Mouse (Mus musculus): ENCODE results near the gene Frs2. TPM values are rescaled to one million over a fixed set of nuclear protein-coding genes. Genes with fewer than 3 reads are reported as not detected.

Frs2 gene
- total and polyA plus RNA-seq, 2 experiments from 2014 or later, result 17.3 to 20.3 TPM

DNA sequence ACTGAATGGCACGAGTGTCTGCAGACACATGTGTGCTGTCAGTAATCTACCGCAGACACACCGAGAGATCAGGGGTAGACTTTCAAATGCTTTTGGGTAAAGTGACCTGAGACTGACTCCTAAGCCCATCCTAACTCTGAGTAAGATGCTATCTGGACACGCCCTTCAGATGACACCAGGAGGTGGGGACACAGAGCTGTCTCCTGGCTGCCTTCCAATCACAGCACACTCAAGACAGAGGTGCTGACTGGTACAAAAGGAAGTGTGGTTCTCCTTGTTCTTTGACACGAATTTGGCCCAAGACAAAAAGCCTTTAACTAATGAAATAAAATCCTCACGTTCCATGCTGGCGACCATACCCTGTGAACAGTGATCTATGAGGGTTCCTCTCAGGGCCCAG is 75.2 kb downstream of the Frs2 start:
- DNase-seq (ENCODE audit: low spot score), result no peak
- Histone ChIP-seq H3K27me3 (ENCODE audit: insufficient read depth, low read length) (no peaks in the 10 kb centered on the region), H3K4me2 (ENCODE audit: low read depth, low read length, poor library complexity, severe bottlenecking) (no peak overlapping the region), H3K9ac (replicated peaks; ENCODE audit: low read length, poor library complexity, severe bottlenecking) (no peak overlapping the region), H3K27ac (ENCODE audit: low read depth, low read length) (no peak overlapping the region), H3K9me3 (ENCODE audit: low read length) (no peaks in the 10 kb centered on the region), H3K4me3 (ENCODE audit: low read depth, low read length) (no peak overlapping the region), H3K36me3 (ENCODE audit: insufficient read depth, low read length) (peaks cover 37% of the 10 kb centered on the region), H3K4me1 (ENCODE audit: insufficient read depth, low read length) (no peaks in the 10 kb centered on the region)
- WGBS, result 85% methylated on average over 7 of the region's 7 CpGs
- no peak for ATAC-seq (ENCODE audit: low FRiP score)
- TF ChIP-seq CTCF (IDR thresholded peaks at IDR 0.05), result no peak

DNA sequence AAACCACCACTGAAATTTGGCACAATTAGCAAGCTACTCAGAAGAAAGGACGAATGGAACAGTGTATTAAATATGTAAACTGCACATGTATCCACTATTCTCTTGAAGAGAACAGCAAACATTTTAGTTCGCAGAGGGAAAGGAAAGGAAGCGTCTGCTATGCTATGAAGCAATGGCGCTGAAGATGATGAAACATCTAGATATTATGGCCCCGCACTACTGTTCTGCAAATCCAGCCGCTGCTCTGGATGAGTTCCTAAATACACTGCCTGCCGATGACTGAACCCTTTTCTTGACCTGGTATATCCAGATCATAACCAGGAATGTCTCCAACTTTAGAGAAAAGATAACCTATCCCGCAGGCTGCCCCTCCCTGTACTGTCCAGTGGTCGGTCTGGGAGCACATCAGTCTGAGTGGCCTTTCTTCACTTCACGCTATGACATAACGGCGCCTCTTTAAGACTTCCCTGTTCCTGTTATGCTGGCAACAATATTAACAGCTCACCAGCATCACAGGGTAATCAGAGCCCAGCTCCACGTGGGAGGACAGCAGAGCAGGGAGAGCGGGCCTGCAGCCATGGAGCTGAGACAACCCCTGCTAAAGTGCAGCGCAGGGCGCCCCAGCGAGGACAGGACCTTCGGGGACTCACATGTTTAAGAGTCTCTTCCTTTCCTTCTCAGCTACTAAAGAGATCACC is 76.0 kb downstream of the Frs2 start:
- no peak for DNase-seq (ENCODE audit: low spot score)
- peaks cover 34% of the 10 kb centered on the region for H3K36me3 ChIP-seq (ENCODE audit: insufficient read depth, low read length)
- no peak overlapping the region for H3K4me2 ChIP-seq (ENCODE audit: low read depth, low read length, poor library complexity, severe bottlenecking)
- no peak overlapping the region for H3K9ac ChIP-seq (replicated peaks; ENCODE audit: low read length, poor library complexity, severe bottlenecking)
- ATAC-seq (ENCODE audit: low FRiP score), result no peak
- H3K9me3 ChIP-seq (ENCODE audit: low read length), result no peaks in the 10 kb centered on the region
- no peaks in the 10 kb centered on the region for H3K4me1 ChIP-seq (ENCODE audit: insufficient read depth, low read length)
- TF ChIP-seq CTCF (IDR thresholded peaks at IDR 0.05), result no peak
- 92% methylated on average over 18 of the region's 18 CpGs for WGBS
- no peak overlapping the region for H3K27ac ChIP-seq (ENCODE audit: low read depth, low read length)
- no peaks in the 10 kb centered on the region for H3K27me3 ChIP-seq (ENCODE audit: insufficient read depth, low read length)
- H3K4me3 ChIP-seq (ENCODE audit: low read depth, low read length), result no peak overlapping the region

DNA sequence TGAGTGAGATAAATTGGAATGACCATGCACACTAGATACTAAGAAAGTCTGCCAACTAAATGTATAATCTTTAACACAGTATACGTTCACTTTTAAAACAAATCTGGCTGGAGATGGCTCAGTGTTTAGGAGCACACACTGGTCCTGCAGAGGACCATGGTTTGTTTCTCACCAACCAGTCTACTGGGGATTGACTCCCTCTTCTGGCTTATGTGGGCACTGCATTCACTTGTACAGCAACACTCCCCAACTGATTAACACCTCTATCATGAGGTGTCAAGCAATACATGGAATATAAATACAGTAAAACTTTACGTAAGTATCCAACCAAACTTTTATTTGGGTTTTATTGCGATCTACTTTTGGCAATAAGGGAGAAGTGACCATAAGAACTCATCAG is 79.2 kb downstream of the Frs2 start:
- no peak for ATAC-seq (ENCODE audit: low FRiP score)
- WGBS, result over 99% methylated on average over 3 of the region's 3 CpGs

DNA sequence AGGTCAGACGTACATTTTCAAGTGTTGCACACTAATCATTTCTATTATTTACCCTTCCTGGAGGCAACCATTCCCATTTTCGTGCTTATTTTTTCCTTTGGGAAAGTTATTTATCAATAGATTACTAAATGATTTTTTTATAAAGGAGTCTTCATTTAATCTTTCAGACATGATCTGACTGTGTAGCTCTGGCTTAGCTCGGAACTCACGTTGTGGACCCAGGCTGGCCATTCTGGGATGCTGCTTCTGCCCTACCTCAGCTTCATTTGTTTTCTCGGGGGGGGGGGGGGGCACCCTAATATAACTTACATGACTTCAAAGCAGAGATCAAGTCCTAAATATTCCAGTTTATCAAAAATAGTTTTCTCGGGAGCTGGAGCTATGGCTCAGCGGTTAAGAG is 84.3 kb downstream of the Frs2 start:
- Histone ChIP-seq H3K4me2 (ENCODE audit: low read depth, low read length, poor library complexity, severe bottlenecking) (peak overlapping the region; percentile 40), H3K36me3 (ENCODE audit: insufficient read depth, low read length) (peaks cover 22% of the 10 kb centered on the region), H3K27ac (ENCODE audit: low read depth, low read length) (peak overlapping the region; percentile 44; the same call in 1 of the 2 replicates), H3K4me1 (ENCODE audit: insufficient read depth, low read length) (no peaks in the 10 kb centered on the region), H3K9ac (replicated peaks; ENCODE audit: low read length, poor library complexity, severe bottlenecking) (peak overlapping the region; percentile 83; the same call in 1 of the 2 replicates), H3K27me3 (ENCODE audit: insufficient read depth, low read length) (no peaks in the 10 kb centered on the region), H3K4me3 (ENCODE audit: low read depth, low read length) (peak overlapping the region; percentile 97), H3K9me3 (ENCODE audit: low read length) (no peaks in the 10 kb centered on the region)
- no peak for TF ChIP-seq CTCF (IDR thresholded peaks at IDR 0.05)
- DNase-seq (ENCODE audit: low spot score), result no peak
- 9% methylated on average over 7 of the region's 7 CpGs for WGBS
- ATAC-seq (ENCODE audit: low FRiP score), result peak; percentile 61; the same call in 1 of the 2 replicates

More for the DNA sequence above, 79.2 kb downstream of the Frs2 start:
- Histone ChIP-seq H3K4me2 (ENCODE audit: low read depth, low read length, poor library complexity, severe bottlenecking) (no peak overlapping the region), H3K4me3 (ENCODE audit: low read depth, low read length) (no peak overlapping the region), H3K4me1 (ENCODE audit: insufficient read depth, low read length) (no peaks in the 10 kb centered on the region), H3K36me3 (ENCODE audit: insufficient read depth, low read length) (peaks cover 20% of the 10 kb centered on the region), H3K27ac (ENCODE audit: low read depth, low read length) (no peak overlapping the region), H3K9me3 (ENCODE audit: low read length) (no peaks in the 10 kb centered on the region), H3K9ac (replicated peaks; ENCODE audit: low read length, poor library complexity, severe bottlenecking) (no peak overlapping the region), H3K27me3 (ENCODE audit: insufficient read depth, low read length) (no peaks in the 10 kb centered on the region)
- DNase-seq (ENCODE audit: low spot score), result no peak
- TF ChIP-seq CTCF (IDR thresholded peaks at IDR 0.05), result peak; percentile 42

DNA sequence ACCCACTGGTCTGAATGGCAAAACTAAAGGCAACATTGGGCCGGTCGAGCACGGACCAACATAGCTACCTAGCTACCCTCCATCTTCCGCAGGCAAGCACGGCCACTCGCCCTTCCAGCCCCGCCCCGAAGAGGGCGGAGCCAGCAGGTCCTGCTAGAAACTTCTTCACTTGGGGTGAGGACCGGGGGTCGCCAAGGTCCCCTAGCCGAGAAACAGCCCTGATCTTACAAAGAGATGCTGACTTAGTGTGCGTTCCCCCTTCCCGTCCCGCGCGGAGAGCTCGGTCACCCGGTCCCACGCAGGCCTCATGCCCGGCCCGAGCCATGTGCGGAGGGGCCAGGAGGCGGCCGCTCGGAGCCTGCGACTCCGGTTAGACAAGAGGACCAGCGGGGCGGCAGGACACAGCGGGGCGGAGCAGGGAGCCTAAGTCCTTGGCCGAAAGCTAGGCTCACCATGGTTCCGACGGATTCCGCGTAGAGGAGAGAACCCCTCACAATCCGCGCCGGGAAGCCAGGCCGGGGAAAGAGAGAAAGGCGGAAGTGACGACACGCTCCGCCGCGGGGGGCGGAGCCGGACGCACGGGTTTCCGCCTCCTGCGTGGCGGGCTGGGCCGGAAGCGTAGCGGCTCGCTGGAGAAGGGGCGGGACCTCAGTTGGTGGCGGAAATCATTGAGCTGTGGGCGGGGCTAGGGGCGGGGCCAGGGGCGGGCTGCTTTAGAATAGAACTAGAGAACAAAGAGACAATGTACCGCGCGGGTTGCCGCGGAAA is 84.9 kb downstream of the Frs2 start, which contains the start of gene Cct2:
Cct2 (minus strand) TSS at position 561 of the 768 bp plus-strand sequence.
- WGBS, result 0% methylated on average over 68 of the region's 68 CpGs
- Histone ChIP-seq H3K4me3 (ENCODE audit: low read depth, low read length) (peak within 1 kb of the TSS; percentile 97), H3K4me1 (ENCODE audit: insufficient read depth, low read length) (no peaks in the 10 kb centered on the region), H3K36me3 (ENCODE audit: insufficient read depth, low read length) (peaks cover 26% of the 10 kb centered on the region), H3K27me3 (ENCODE audit: insufficient read depth, low read length) (no peaks in the 10 kb centered on the region), H3K9me3 (ENCODE audit: low read length) (no peaks in the 10 kb centered on the region), H3K4me2 (ENCODE audit: low read depth, low read length, poor library complexity, severe bottlenecking) (peak within 1 kb of the TSS; percentile 54), H3K9ac (replicated peaks; ENCODE audit: low read length, poor library complexity, severe bottlenecking) (peak within 1 kb of the TSS; percentile 83), H3K27ac (ENCODE audit: low read depth, low read length) (peak within 1 kb of the TSS; percentile 82)
- TF ChIP-seq CTCF (IDR thresholded peaks at IDR 0.05), result 0 out of 2 replicates have a peak, but pooled peaks have one; percentile 5
- peak; percentile 95 for ATAC-seq (ENCODE audit: low FRiP score)
- DNase-seq (ENCODE audit: low spot score), result peak; percentile 98

DNA sequence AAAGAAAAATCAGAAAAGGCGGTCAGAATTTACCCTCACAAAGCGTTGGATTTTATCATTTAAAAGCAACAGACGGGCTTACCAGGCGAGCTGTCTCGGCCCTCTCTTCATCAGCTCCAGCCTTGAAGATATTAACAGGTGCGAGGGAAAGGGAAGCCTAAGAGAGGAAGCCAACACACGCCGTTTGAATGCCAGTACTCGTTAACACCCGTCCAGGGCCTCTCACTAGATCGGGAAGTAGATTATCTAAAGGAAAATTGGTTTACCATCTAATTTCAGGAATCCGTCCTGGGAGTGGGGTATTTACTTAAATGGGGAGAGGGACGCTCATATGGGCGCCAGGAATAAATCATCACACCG is 85.5 kb downstream of the Frs2 start:
- Histone ChIP-seq H3K36me3 (ENCODE audit: insufficient read depth, low read length) (peaks cover 29% of the 10 kb centered on the region), H3K4me2 (ENCODE audit: low read depth, low read length, poor library complexity, severe bottlenecking) (peak overlapping the region; percentile 54), H3K4me1 (ENCODE audit: insufficient read depth, low read length) (no peaks in the 10 kb centered on the region), H3K9ac (replicated peaks; ENCODE audit: low read length, poor library complexity, severe bottlenecking) (peak overlapping the region; percentile 83), H3K4me3 (ENCODE audit: low read depth, low read length) (peak overlapping the region; percentile 97), H3K27ac (ENCODE audit: low read depth, low read length) (0 out of 2 replicates have a peak overlapping the region, but pooled peaks have one; percentile 82), H3K27me3 (ENCODE audit: insufficient read depth, low read length) (no peaks in the 10 kb centered on the region), H3K9me3 (ENCODE audit: low read length) (no peaks in the 10 kb centered on the region)
- no peak for TF ChIP-seq CTCF (IDR thresholded peaks at IDR 0.05)
- ATAC-seq (ENCODE audit: low FRiP score) (no peak), DNase-seq (ENCODE audit: low spot score) (no peak)
- WGBS, result 4% methylated on average over 15 of the region's 15 CpGs

Data from midbrain, postnatal 0 days (tissue).